Mouse (Mus musculus) lung, adult 2 months (tissue): Measurements from ENCODE around the gene Ddx58.
A peak's percentile ranks its signal among the peaks of the same experiment; 100 is the strongest.

Source experiments
- CTCF ChIP-seq: fragments of 200-500 bp; IDR thresholded peaks from 2 replicates; pipeline ENCODE4 v1.5.1; 2011; ENCODE audit warnings: mild to moderate bottlenecking, low read length, control low read depth; ENCODE audit not compliant: insufficient read depth
- POLR2A ChIP-seq: fragments of 200-500 bp; IDR thresholded peaks from 2 replicates; pipeline ENCODE4 v1.6.1; 2011; ENCODE audit warnings: low read depth, mild to moderate bottlenecking, control low read depth, low read length, borderline replicate concordance; ENCODE audit errors: extremely low read depth

- 0 out of 2 replicates have a peak, but pooled peaks have one; percentile 6 for TF ChIP-seq CTCF
- TF ChIP-seq POLR2A = no peak
These were observed 21.7 kb downstream of the Ddx58 start for GRCm38 (mm10) chr4:40217910-40218309.
